Mouse (Mus musculus) small intestine, adult 2 months (tissue): ENCODE data around the gene 9930021J03Rik.

Experiments
- CTCF ChIP-seq: fragments of 200-500 bp; IDR thresholded peaks from 2 replicates; pipeline ENCODE4 v1.5.1; 2012; ENCODE audit warnings: low read depth, mild to moderate bottlenecking, control low read depth, inconsistent platforms, low read length, moderate library complexity, mixed read lengths; ENCODE audit not compliant: insufficient replicate concordance, insufficient read length; ENCODE audit errors: extremely low read depth
- POLR2A ChIP-seq: fragments of 200-500 bp; IDR thresholded peaks from 2 replicates; pipeline ENCODE4 v1.6.1; 2012; ENCODE audit warnings: low read depth, mild to moderate bottlenecking, control low read depth, inconsistent platforms, low read length, moderate library complexity

DNA sequence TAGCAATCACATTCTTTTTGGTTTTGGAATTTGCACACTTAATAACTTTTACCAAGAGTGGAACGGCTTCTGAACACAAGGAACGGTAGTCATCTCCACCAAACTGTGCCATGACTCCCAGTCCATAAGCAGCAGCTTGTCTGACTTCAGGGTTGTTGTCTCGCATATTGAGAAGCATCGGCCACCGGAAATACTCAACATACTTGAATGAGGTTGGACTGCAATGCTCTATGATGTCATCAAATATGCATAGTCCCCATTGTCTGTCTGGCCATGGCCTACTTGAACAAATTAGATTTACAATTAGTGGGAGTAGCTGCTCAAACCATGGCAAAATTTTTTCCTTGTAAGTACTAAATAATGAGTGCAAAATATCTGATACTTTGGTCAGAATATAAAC lies 4.2 kb upstream of the 9930021J03Rik start:
- TF ChIP-seq CTCF (no peak), POLR2A (no peak)
